Mouse (Mus musculus) C2C12 (cell line): Measurements from ENCODE around the gene Smcp. TPM values are rescaled to one million over a fixed set of nuclear protein-coding genes. Genes with fewer than 3 reads are reported as not detected.

Source experiments
- H3K27me3 ChIP-seq: one replicate; pipeline ENCODE4 v1.6.1; 2011; ENCODE audit not compliant: control insufficient read depth, insufficient read depth, insufficient read length
- H3K36me3 ChIP-seq: one replicate; pipeline ENCODE4 v1.6.1; 2011; ENCODE audit not compliant: control insufficient read depth, insufficient read depth
- H3K4me3 ChIP-seq: one replicate; pipeline ENCODE4 v1.5.1; 2011; ENCODE audit warnings: mild to moderate bottlenecking, control low read depth; ENCODE audit not compliant: poor library complexity, insufficient read depth, severe bottlenecking
- H3K79me2 ChIP-seq: one replicate; pipeline ENCODE4 v1.6.1; 2011; ENCODE audit not compliant: control insufficient read depth, insufficient read depth
- H3K79me3 ChIP-seq: one replicate; pipeline ENCODE4 v1.6.1; 2011; ENCODE audit warnings: low read depth, control low read depth
- H3ac ChIP-seq: one replicate; pipeline ENCODE3; 2011; ENCODE audit warnings: low read depth; ENCODE audit not compliant: control insufficient read depth, insufficient read length
- CEBPB ChIP-seq: IDR thresholded peaks from one replicate; pipeline ENCODE4 v1.6.1; 2011; ENCODE audit warnings: low read depth, mild to moderate bottlenecking, control low read depth, moderate library complexity
- CTCF ChIP-seq: IDR thresholded peaks from one replicate; pipeline ENCODE4 v1.5.1; 2011; ENCODE audit not compliant: control insufficient read depth, insufficient read depth, insufficient read length
- FOSL1 ChIP-seq: IDR thresholded peaks from one replicate; pipeline ENCODE4 v1.8.0; 2011; ENCODE audit warnings: mild to moderate bottlenecking, low read length; ENCODE audit not compliant: poor library complexity, insufficient read depth, severe bottlenecking
- MAX ChIP-seq: IDR thresholded peaks from one replicate; pipeline ENCODE4 v1.6.1; 2011; ENCODE audit warnings: mild to moderate bottlenecking, control low read depth
- MYOD1 ChIP-seq: IDR thresholded peaks from one replicate; pipeline ENCODE4 v1.6.1; 2011; ENCODE audit warnings: low read depth; ENCODE audit not compliant: control insufficient read depth, insufficient read length
- MYOG ChIP-seq: IDR thresholded peaks from one replicate; pipeline ENCODE4 v1.6.1; 2011; ENCODE audit not compliant: control insufficient read depth, insufficient read length; ENCODE audit errors: extremely low read depth
- USF1 ChIP-seq: IDR thresholded peaks from one replicate; pipeline ENCODE4 v1.6.1; 2011; ENCODE audit warnings: low read depth, mild to moderate bottlenecking, control low read depth, moderate library complexity
- polyA plus RNA-seq: library from polyadenylated mRNA; unstranded; fragments of >200 nt; fragmentation: generic; extraction: Trizol; gene quantifications from one replicate; pipeline ENCODE4 v1.2.1, GENCODE M21; 2012; ENCODE audit warnings: missing spikeins

Gene Smcp
- polyA plus RNA-seq, 1 experiment: not detected

GRCm38 (mm10) chr3:92583164-92583826 lies 5.5 kb downstream of the Smcp start:
- no peak overlapping the region for H3ac ChIP-seq
- no peaks in the 10 kb centered on the region for H3K79me2 ChIP-seq
- no peaks in the 10 kb centered on the region for H3K36me3 ChIP-seq
- H3K27me3 ChIP-seq: no peaks in the 10 kb centered on the region
- H3K79me3 ChIP-seq: no peaks in the 10 kb centered on the region
- no peak overlapping the region for H3K4me3 ChIP-seq
- TF ChIP-seq FOSL1: no peak
- no peak for TF ChIP-seq MYOG
- TF ChIP-seq MYOD1: no peak
- no peak for TF ChIP-seq CEBPB
- TF ChIP-seq USF1: no peak
- no peak for TF ChIP-seq MAX

GRCm38 (mm10) chr3:92579508-92579907 lies 9.3 kb downstream of the Smcp start:
- Histone ChIP-seq H3K27me3 (no peaks in the 10 kb centered on the region), H3K4me3 (no peak overlapping the region), H3ac (no peak overlapping the region), H3K36me3 (no peaks in the 10 kb centered on the region), H3K79me3 (no peaks in the 10 kb centered on the region), H3K79me2 (no peaks in the 10 kb centered on the region)
- TF ChIP-seq FOSL1: no peak
- TF ChIP-seq MYOD1: no peak
- TF ChIP-seq MYOG: no peak
- no peak for TF ChIP-seq CEBPB
- no peak for TF ChIP-seq MAX
- TF ChIP-seq CTCF: no peak
- TF ChIP-seq USF1: no peak

GRCm38 (mm10) chr3:92578652-92579413 lies 10.0 kb downstream of the Smcp start:
- no peak overlapping the region for H3ac ChIP-seq
- H3K36me3 ChIP-seq: no peaks in the 10 kb centered on the region
- H3K79me2 ChIP-seq: no peaks in the 10 kb centered on the region
- H3K27me3 ChIP-seq: no peaks in the 10 kb centered on the region
- H3K4me3 ChIP-seq: no peak overlapping the region
- no peaks in the 10 kb centered on the region for H3K79me3 ChIP-seq
- TF ChIP-seq FOSL1 (no peak), USF1 (no peak), MAX (no peak), MYOG (no peak), CEBPB (no peak), CTCF (no peak), MYOD1 (no peak)

DNA sequence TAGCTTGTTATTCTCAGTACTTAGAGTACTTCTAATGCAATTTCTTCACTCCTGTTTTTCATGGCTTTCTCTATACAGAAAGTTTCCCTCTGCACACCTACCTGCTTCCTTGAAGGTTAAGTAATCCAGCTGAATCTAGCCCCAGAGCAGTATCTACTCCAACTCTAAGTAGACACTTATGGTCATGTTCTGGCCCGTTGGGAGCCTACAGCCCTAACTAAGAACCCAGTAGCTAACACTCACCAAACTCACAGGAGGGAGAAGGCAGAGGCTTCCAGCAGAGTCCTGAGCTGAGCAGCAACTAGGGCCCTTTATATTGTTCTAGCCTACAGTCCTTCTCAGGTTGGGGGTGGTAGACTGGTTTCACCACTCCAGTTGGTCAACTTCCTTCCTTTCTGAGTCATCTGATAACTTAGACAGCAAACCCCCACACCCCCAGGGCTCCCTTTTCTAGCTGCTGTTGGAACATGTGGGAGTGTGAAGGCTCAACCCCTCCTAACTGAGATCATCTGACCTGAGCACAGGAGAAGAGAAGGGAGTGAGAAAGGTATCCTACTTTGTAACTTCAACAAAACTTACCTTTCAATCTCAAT lies 15.3 kb downstream of the Smcp start, which contains the start of gene Ivl:
Gene Ivl (minus strand): TSS at position 287 of the 593 bp plus-strand sequence.
- no peaks in the 10 kb centered on the region for H3K79me3 ChIP-seq
- H3K79me2 ChIP-seq: no peaks in the 10 kb centered on the region
- H3K36me3 ChIP-seq: no peaks in the 10 kb centered on the region
- H3K4me3 ChIP-seq: no peak within 1 kb of the TSS
- TF ChIP-seq USF1 (no peak), MAX (no peak), CTCF (no peak), MYOG (no peak), FOSL1 (no peak), CEBPB (no peak), MYOD1 (no peak)
- no peak within 1 kb of the TSS for H3ac ChIP-seq
- H3K27me3 ChIP-seq: no peaks in the 10 kb centered on the region

- TF ChIP-seq USF1 (no peak), MAX (no peak), MYOD1 (no peak), CTCF (no peak), CEBPB (no peak), FOSL1 (no peak), MYOG (no peak)
- Histone ChIP-seq H3K79me2 (no peaks in the 10 kb centered on the region), H3ac (no peak overlapping the region), H3K27me3 (no peaks in the 10 kb centered on the region), H3K79me3 (no peaks in the 10 kb centered on the region), H3K36me3 (no peaks in the 10 kb centered on the region), H3K4me3 (no peak overlapping the region)
These were observed 16.2 kb downstream of the Smcp start for GRCm38 (mm10) chr3:92572514-92573155.
